Mouse (Mus musculus): Measurements from ENCODE around the gene Olfr370. TPM values are rescaled to one million over a fixed set of nuclear protein-coding genes. Genes with fewer than 3 reads are reported as not detected.
A peak's percentile ranks its signal among the peaks of the same experiment; 100 is the strongest.
"Not testable (repeated sequence)": the region's sequence is repeated elsewhere in the genome, so short reads cannot be mapped to it uniquely, and the experiment has no call there.

The Olfr370 gene
- polyA plus RNA-seq, 1 experiment from 2014 or later = not detected

DNA sequence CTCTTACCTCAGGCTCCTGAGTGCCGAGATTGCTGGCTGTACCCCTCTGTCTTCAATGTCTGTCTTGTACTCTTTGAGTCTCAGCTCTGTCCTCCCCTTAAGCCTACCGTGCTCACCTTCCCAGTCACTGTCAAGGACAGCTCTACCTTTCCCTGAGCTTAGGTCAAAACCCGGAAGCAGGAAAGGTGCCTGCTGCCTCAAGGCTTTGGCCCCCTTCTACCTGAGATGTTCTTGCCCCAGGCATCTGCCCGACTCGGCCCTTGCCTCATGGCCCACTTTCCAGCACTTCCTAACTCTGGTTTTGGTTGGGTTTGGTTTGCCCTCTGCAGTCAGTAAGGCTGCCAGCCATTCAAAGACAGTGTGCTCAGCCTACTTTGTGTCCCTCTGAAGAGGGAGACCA, 33.2 kb downstream of the Olfr370 start:
- peaks cover 46% of the 10 kb centered on the region for H3K36me3 ChIP-seq (replicated peaks)
- peaks cover 21% of the 10 kb centered on the region for H3K4me1 ChIP-seq
- no peak for ATAC-seq (ENCODE audit: low FRiP score)
- no peak overlapping the region for H3K4me2 ChIP-seq
- no peaks in the 10 kb centered on the region for H3K27me3 ChIP-seq
- no peak overlapping the region for H3K4me3 ChIP-seq (replicated peaks)
- no peak overlapping the region for H3K27ac ChIP-seq
- H3K9ac ChIP-seq = no peak overlapping the region
- H3K9me3 ChIP-seq = no peaks in the 10 kb centered on the region
- 79% methylated on average over 5 of the region's 5 CpGs for WGBS

GRCm38 (mm10) chr8:83569165-83569564, 33.6 kb downstream of the Olfr370 start:
- Histone ChIP-seq H3K4me2 (no peak overlapping the region), H3K4me3 (replicated peaks) (no peak overlapping the region), H3K36me3 (replicated peaks) (peaks cover 46% of the 10 kb centered on the region), H3K27me3 (no peaks in the 10 kb centered on the region), H3K9me3 (no peaks in the 10 kb centered on the region), H3K9ac (no peak overlapping the region), H3K27ac (no peak overlapping the region), H3K4me1 (peaks cover 21% of the 10 kb centered on the region)
- ATAC-seq (ENCODE audit: low FRiP score) = no peak
- WGBS = 77% methylated on average over 4 of the region's 4 CpGs

- H3K27me3 ChIP-seq = no peaks in the 10 kb centered on the region
- H3K9me3 ChIP-seq = no peaks in the 10 kb centered on the region
- no peak overlapping the region for H3K4me3 ChIP-seq (replicated peaks)
- H3K9ac ChIP-seq = no peak overlapping the region
- WGBS = 95% methylated on average over 14 of the region's 15 CpGs
- H3K27ac ChIP-seq = no peak overlapping the region
- ATAC-seq (ENCODE audit: low FRiP score) = no peak
- peaks cover 46% of the 10 kb centered on the region for H3K36me3 ChIP-seq (replicated peaks)
- H3K4me2 ChIP-seq = no peak overlapping the region
- H3K4me1 ChIP-seq = peaks cover 21% of the 10 kb centered on the region
Observed at GRCm38 (mm10) chr8:83570272-83571000, 34.9 kb downstream of the Olfr370 start.

DNA sequence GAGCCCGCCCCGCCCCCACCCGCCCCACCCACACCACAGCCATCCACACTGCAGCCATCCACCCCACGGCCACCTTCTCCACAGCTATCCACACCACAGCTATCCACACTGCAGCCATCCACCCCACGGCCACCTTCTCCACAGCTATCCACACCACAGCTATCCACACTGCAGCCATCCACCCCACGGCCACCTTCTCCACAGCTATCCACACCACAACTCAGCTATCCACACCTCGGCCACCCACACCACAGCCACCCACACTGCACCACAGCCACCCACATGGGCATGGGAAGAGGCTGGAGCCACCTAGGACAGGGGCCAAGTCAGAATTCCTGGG, 35.4 kb downstream of the Olfr370 start:
- not testable (repeated sequence) for H3K4me2 ChIP-seq; H3K27ac ChIP-seq; ATAC-seq (ENCODE audit: low FRiP score); H3K9me3 ChIP-seq; H3K4me3 ChIP-seq (replicated peaks); H3K9ac ChIP-seq; H3K27me3 ChIP-seq
- Histone ChIP-seq H3K4me1 (peaks cover 25% of the 10 kb centered on the region), H3K36me3 (replicated peaks) (peaks cover 46% of the 10 kb centered on the region)
- 100% methylated on average over 3 of the region's 7 CpGs for WGBS

GRCm38 (mm10) chr8:83571791-83572190, 36.2 kb downstream of the Olfr370 start:
- no peak overlapping the region for H3K4me3 ChIP-seq (replicated peaks)
- no peak for ATAC-seq (ENCODE audit: low FRiP score)
- no peak overlapping the region for H3K9ac ChIP-seq
- no peaks in the 10 kb centered on the region for H3K9me3 ChIP-seq
- WGBS = 95% methylated on average over 10 of the region's 10 CpGs
- H3K27me3 ChIP-seq = no peaks in the 10 kb centered on the region
- H3K36me3 ChIP-seq (replicated peaks) = peaks cover 46% of the 10 kb centered on the region
- H3K27ac ChIP-seq = no peak overlapping the region
- H3K4me1 ChIP-seq = peaks cover 31% of the 10 kb centered on the region
- no peak overlapping the region for H3K4me2 ChIP-seq

GRCm38 (mm10) chr8:83572246-83572812, 36.7 kb downstream of the Olfr370 start:
- Histone ChIP-seq H3K36me3 (replicated peaks) (peaks cover 46% of the 10 kb centered on the region), H3K4me1 (peaks cover 35% of the 10 kb centered on the region), H3K4me3 (replicated peaks) (no peak overlapping the region), H3K27me3 (no peaks in the 10 kb centered on the region), H3K9ac (no peak overlapping the region), H3K9me3 (no peaks in the 10 kb centered on the region), H3K4me2 (no peak overlapping the region), H3K27ac (no peak overlapping the region)
- no peak for ATAC-seq (ENCODE audit: low FRiP score)
- WGBS = 93% methylated on average over 5 of the region's 5 CpGs

DNA sequence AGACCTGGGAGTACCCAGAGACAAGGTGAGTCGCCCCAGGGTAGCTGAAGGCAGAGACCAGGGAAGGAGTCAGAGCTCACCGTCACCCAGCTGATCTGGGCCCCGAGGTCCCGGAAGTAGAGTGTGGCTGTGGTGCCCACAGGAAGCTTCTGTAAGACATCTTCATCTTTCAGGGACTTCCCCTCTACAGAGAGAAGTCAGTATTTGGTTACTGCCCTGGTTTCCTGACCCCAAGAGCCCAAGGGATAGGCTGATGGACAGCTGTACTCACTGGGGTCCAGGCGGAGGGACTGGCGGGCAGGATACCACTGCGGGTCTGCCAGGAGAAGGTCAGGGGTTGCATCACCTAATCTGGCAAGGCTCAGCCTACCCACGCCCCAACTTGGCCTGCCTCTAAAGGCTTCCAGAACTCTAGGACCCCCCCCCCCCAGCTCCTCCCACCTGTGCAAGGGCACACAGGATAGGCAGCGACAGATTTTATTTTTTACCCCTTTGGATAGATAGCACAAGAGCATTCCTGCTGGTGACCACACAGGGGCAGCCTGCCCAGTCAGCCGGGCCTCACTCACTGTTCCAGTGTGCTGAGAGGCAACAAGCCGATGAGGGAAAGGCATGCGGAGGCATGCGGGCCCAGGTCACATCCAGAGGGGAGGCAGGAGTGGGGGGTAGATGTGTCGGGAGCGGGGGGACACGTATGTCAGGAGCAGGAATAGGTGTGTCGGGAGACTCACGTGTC, 37.7 kb downstream of the Olfr370 start:
- no peak overlapping the region for H3K4me2 ChIP-seq
- WGBS = 89% methylated on average over 17 of the region's 18 CpGs
- H3K9me3 ChIP-seq = no peaks in the 10 kb centered on the region
- H3K4me1 ChIP-seq = peaks cover 32% of the 10 kb centered on the region
- ATAC-seq (ENCODE audit: low FRiP score) = no peak
- peaks cover 46% of the 10 kb centered on the region for H3K36me3 ChIP-seq (replicated peaks)
- no peak overlapping the region for H3K27ac ChIP-seq
- H3K27me3 ChIP-seq = no peaks in the 10 kb centered on the region
- no peak overlapping the region for H3K9ac ChIP-seq
- H3K4me3 ChIP-seq (replicated peaks) = no peak overlapping the region

GRCm38 (mm10) chr8:83574631-83575315, 39.2 kb downstream of the Olfr370 start:
- no peak overlapping the region for H3K4me3 ChIP-seq (replicated peaks)
- no peaks in the 10 kb centered on the region for H3K9me3 ChIP-seq
- H3K4me2 ChIP-seq = no peak overlapping the region
- peaks cover 38% of the 10 kb centered on the region for H3K36me3 ChIP-seq (replicated peaks)
- H3K27me3 ChIP-seq = no peaks in the 10 kb centered on the region
- no peak overlapping the region for H3K27ac ChIP-seq
- H3K4me1 ChIP-seq = peaks cover 35% of the 10 kb centered on the region
- 89% methylated on average over 15 of the region's 15 CpGs for WGBS
- ATAC-seq (ENCODE audit: low FRiP score) = no peak
- H3K9ac ChIP-seq = no peak overlapping the region

GRCm38 (mm10) chr8:83575561-83576515, 40.3 kb downstream of the Olfr370 start:
- H3K4me3 ChIP-seq (replicated peaks) = no peak overlapping the region
- no peak for ATAC-seq (ENCODE audit: low FRiP score)
- peak overlapping the region; percentile 9; the same call in 1 of the 2 replicates for H3K27ac ChIP-seq
- H3K4me2 ChIP-seq = no peak overlapping the region
- no peak overlapping the region for H3K9ac ChIP-seq
- H3K4me1 ChIP-seq = peaks cover 38% of the 10 kb centered on the region
- 84% methylated on average over 17 of the region's 17 CpGs for WGBS
- no peaks in the 10 kb centered on the region for H3K27me3 ChIP-seq
- H3K36me3 ChIP-seq (replicated peaks) = peaks cover 27% of the 10 kb centered on the region
- no peaks in the 10 kb centered on the region for H3K9me3 ChIP-seq

DNA sequence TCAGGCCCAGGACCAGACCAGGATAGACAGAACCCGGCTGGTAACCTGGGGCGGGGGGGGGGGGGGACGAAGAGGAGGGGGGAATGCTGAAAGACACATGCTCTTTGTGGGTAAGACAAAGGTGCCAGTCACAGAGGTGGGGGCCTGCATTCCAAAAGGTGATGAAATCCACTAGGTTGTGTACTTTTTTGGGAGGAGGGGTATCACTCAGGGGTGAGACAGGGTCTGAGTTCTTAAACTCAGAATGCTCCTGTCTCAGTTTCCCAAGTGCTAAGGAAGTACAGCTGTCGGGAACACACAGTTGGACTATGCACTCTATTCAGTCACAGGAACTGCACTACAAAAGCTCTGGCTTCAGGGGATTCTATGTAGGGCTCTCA, 40.9 kb downstream of the Olfr370 start:
- no peak for ATAC-seq (ENCODE audit: low FRiP score)
- Histone ChIP-seq H3K9me3 (no peaks in the 10 kb centered on the region), H3K4me1 (peaks cover 40% of the 10 kb centered on the region), H3K27me3 (no peaks in the 10 kb centered on the region), H3K4me2 (no peak overlapping the region), H3K9ac (no peak overlapping the region), H3K4me3 (replicated peaks) (no peak overlapping the region), H3K27ac (no peak overlapping the region), H3K36me3 (replicated peaks) (peaks cover 22% of the 10 kb centered on the region)
- WGBS = 63% methylated on average over 4 of the region's 4 CpGs

DNA sequence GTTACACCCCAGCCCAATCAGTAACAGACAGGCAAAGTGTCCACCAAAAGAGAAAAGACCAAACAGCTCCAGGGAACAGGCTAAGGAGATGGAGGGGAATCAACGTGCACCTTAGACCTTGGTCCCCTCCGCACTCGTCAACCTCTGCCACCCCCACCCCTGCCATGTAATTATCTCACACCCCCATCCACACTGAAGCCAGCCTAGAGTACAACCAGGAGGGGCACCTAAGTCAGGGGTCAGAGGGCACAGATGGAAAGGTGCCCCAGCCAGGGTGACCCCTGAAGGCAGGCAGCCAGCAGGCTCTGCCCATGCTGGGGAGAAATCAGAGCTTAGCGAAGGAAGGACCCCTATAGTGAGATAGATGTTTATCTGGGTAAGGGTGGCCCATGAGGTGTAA, 41.3 kb downstream of the Olfr370 start:
- H3K9me3 ChIP-seq = no peaks in the 10 kb centered on the region
- ATAC-seq (ENCODE audit: low FRiP score) = no peak
- no peaks in the 10 kb centered on the region for H3K27me3 ChIP-seq
- peaks cover 18% of the 10 kb centered on the region for H3K36me3 ChIP-seq (replicated peaks)
- H3K4me3 ChIP-seq (replicated peaks) = no peak overlapping the region
- peaks cover 43% of the 10 kb centered on the region for H3K4me1 ChIP-seq
- H3K4me2 ChIP-seq = no peak overlapping the region
- 87% methylated on average over 4 of the region's 4 CpGs for WGBS
- 0 out of 2 replicates have a peak overlapping the region, but pooled peaks have one; percentile 17 for H3K9ac ChIP-seq
- 0 out of 2 replicates have a peak overlapping the region, but pooled peaks have one; percentile 32 for H3K27ac ChIP-seq
